Comparison of ENCODE assay signal across 10 mouse cellular contexts in the genomic region with DNA sequence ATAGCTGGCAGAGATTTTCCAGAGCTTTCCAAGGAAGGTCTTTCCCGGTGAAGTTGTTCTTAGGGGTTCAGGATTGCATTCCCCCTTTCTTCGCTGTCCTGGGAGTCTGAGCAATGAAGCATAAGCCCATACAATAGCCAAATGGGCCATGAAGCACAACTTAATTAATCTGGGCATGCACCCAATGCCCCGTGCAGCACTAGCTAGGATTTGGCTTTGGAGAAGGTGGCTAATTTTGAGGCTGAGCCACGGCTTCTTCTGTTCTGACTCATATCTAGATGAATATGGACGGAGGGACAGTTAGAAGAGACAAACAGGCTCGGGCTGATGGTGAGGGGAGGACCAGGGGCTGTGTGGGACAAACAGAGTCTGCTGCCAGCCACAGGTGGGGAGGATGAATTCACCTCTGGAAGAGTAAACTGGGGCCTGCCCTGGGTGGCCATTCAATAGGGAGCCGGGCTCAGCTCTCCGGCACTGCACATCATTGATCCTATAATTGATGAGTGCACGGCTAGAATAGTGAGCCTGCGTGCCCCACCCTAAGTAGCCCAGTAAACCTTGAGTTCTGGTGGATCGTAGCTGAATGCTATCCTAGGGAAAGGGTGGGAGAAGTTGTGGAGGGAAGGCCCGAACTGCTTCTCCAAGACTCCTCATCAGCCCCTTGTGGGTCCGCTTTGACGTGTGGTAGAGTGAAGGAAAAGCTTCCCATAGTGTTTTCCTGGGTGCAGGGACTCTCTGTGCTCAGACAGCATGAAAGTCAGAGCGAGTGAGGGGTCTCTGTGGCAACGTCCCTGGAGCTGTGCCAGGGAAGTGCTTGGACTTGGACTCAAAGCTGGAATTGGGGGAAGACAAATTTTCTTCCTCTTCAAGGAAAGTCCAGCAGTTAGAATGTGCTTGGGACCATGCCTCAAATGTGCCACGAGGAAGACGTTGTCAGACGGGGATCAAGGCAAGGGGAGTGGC.
DNase-seq lines count a peak whose midpoint lies in the region; ATAC-seq and TF ChIP-seq lines count a peak whose summit lies in the region.
"Had no signal": no experiment of that assay in that cellular context is flagged by ENCODE, and none has a peak within 500 bp of the region (broad histone marks: within the 10 kb centered on the region; RNA-seq: fewer than 3 reads in every experiment).

No protein-coding gene starts in this region.

- WGBS in hindbrain, embryonic 16.5 days, result 22% methylated on average over 19 of the region's 19 CpGs
- 72% methylated on average over 19 of the region's 19 CpGs for WGBS in liver, postnatal 0 days (ENCODE audit: insufficient replicate concordance)

- DNase-seq in frontal cortex, postnatal 25 days (ENCODE audit: low spot score in 2 of 2), result no peak
- peak; percentile 44 for DNase-seq in lung, postnatal 10 days
- no peak for DNase-seq in lung, adult 18-20 months
- peak; percentile 32 for DNase-seq in retina, postnatal 7 days (ENCODE audit: low read depth, low spot score)
- no peak for DNase-seq in urinary bladder, adult 18-20 months (ENCODE audit: low spot score in 2 of 2)
- no peak for DNase-seq in liver, postnatal 0 days

- TF ChIP-seq EP300 in liver, postnatal 0 days (IDR thresholded peaks at IDR 0.05; ENCODE audit: low read depth), result no peak

- no peaks in the 10 kb centered on the region for H3K9me3 ChIP-seq in hindbrain, embryonic 16.5 days (ENCODE audit: control insufficient read depth, low read length)
- H3K9me3 ChIP-seq in liver, postnatal 0 days (ENCODE audit: low read length), result no peaks in the 10 kb centered on the region
- H3K9me3 ChIP-seq: stomach, embryonic 15.5 days had no signal

- H3K36me3 ChIP-seq in hindbrain, embryonic 16.5 days (ENCODE audit: control insufficient read depth, insufficient read depth, low read length), result no peaks in the 10 kb centered on the region
- H3K36me3 ChIP-seq in liver, postnatal 0 days (replicated peaks; ENCODE audit: insufficient read depth, low read length), result no peaks in the 10 kb centered on the region
- H3K36me3 ChIP-seq: stomach, embryonic 15.5 days had no signal

- H3K4me2 ChIP-seq in hindbrain, embryonic 16.5 days (ENCODE audit: low read length), result peak overlapping the region; percentile 15
- H3K4me2 ChIP-seq in liver, postnatal 0 days (ENCODE audit: low read depth, low read length), result no peak overlapping the region
- H3K4me2 ChIP-seq: stomach, embryonic 15.5 days had no signal

- no peak overlapping the region for H3K9ac ChIP-seq in hindbrain, embryonic 16.5 days (ENCODE audit: low read depth, low read length)
- H3K9ac ChIP-seq in liver, postnatal 0 days (replicated peaks), result no peak overlapping the region
- H3K9ac ChIP-seq: stomach, embryonic 15.5 days had no signal

- no peak for TF ChIP-seq CTCF in liver, postnatal 0 days (IDR thresholded peaks at IDR 0.05; ENCODE audit: low read depth)

- peaks cover 22% of the 10 kb centered on the region for H3K4me1 ChIP-seq in hindbrain, embryonic 16.5 days (ENCODE audit: control insufficient read depth, insufficient read depth, low read depth, low read length)
- peaks cover 11% of the 10 kb centered on the region for H3K4me1 ChIP-seq in liver, postnatal 0 days (ENCODE audit: insufficient read depth)

- peak overlapping the region; percentile 75 for H3K27ac ChIP-seq in hindbrain, embryonic 16.5 days (ENCODE audit: low read depth, low read length)
- H3K27ac ChIP-seq in liver, postnatal 0 days (ENCODE audit: low read depth), result no peak overlapping the region
- H3K27ac ChIP-seq: stomach, embryonic 15.5 days had no signal

- ATAC-seq in frontal cortex, adult (ENCODE audit: low TSS enrichment), result peak; percentile 25; the same call in 1 of the 2 replicates
- ATAC-seq in hindbrain, embryonic 16.5 days, result peak; percentile 81
- no peak for ATAC-seq in liver, postnatal 0 days

- no peak overlapping the region for H3K4me3 ChIP-seq in hindbrain, embryonic 16.5 days (ENCODE audit: low read length)
- H3K4me3 ChIP-seq in liver, postnatal 0 days (ENCODE audit: low read depth, low read length), result no peak overlapping the region
- H3K4me3 ChIP-seq: stomach, embryonic 15.5 days had no signal

- no peaks in the 10 kb centered on the region for H3K27me3 ChIP-seq in hindbrain, embryonic 16.5 days (replicated peaks; ENCODE audit: control insufficient read depth, insufficient read depth, low read length)
- H3K27me3 ChIP-seq in liver, postnatal 0 days (ENCODE audit: insufficient read depth, low read length), result no peaks in the 10 kb centered on the region
- H3K27me3 ChIP-seq: CH12.LX; stomach, embryonic 15.5 days had no signal

Comparison
In these comparisons a context has a peak if more than half of its experiments do, and no peak if none do; other contexts are left out.
1. DNase-seq: peak in lung, postnatal 10 days (single experiment) and retina, postnatal 7 days (single experiment); none in frontal cortex, postnatal 25 days (0 of 2), lung, adult 18-20 months (0 of 2), urinary bladder, adult 18-20 months (0 of 2) and liver, postnatal 0 days (single experiment).